Mouse (Mus musculus) left cerebral cortex, adult 8-10 months (tissue): ENCODE results near the gene Fam20c. TPM values are rescaled to one million over a fixed set of nuclear protein-coding genes. Genes with fewer than 3 reads are reported as not detected.
A peak's percentile ranks its signal among the peaks of the same experiment; 100 is the strongest.

ENCODE experiments used
- DNase-seq, 2 experiments: peaks; one replicate each; pipeline ENCODE4 v3.0.0; 2022; ENCODE audit warnings: low spot score in 2 of 2
- total RNA-seq, 4 experiments: library from RNA; stranded (reverse); gene quantifications; 2 replicates each; pipeline ENCODE4 v1.2.4; 2022

Gene Fam20c
- total RNA-seq, 4 experiments from 2014 or later = 42.6 to 50.0 (median 47.2) TPM

- peak; percentile 36 to 59 for DNase-seq
Observed at GRCm38 (mm10) chr5:138756311-138757085, 2.2 kb downstream of the Fam20c start.

GRCm38 (mm10) chr5:138757135-138757534 lies 2.8 kb downstream of the Fam20c start:
- DNase-seq = no peak

- no peak for DNase-seq
Observed at GRCm38 (mm10) chr5:138757616-138758015, 3.3 kb downstream of the Fam20c start.

- no peak for DNase-seq
Observed at GRCm38 (mm10) chr5:138758533-138758932, 4.2 kb downstream of the Fam20c start.

- DNase-seq = no peak
Observed at GRCm38 (mm10) chr5:138761836-138762334, 7.6 kb downstream of the Fam20c start.

- DNase-seq = no peak
Observed at GRCm38 (mm10) chr5:138762361-138762760, 8.0 kb downstream of the Fam20c start.

GRCm38 (mm10) chr5:138764601-138765000 lies 10.3 kb downstream of the Fam20c start:
- DNase-seq = no peak

GRCm38 (mm10) chr5:138767650-138768049 lies 13.3 kb downstream of the Fam20c start:
- no peak for DNase-seq

- no peak for DNase-seq
Observed at GRCm38 (mm10) chr5:138768704-138769103, 14.4 kb downstream of the Fam20c start.

- no peak for DNase-seq
Observed at GRCm38 (mm10) chr5:138769126-138769525, 14.8 kb downstream of the Fam20c start.

GRCm38 (mm10) chr5:138775096-138775495 lies 20.8 kb downstream of the Fam20c start:
- no peak for DNase-seq

- peak in 1 of 2 experiments; percentile 40 for DNase-seq
Observed at GRCm38 (mm10) chr5:138776346-138776745, 22.0 kb downstream of the Fam20c start.

- DNase-seq = peak in 1 of 2 experiments; percentile 43
Observed at GRCm38 (mm10) chr5:138778731-138779463, 24.6 kb downstream of the Fam20c start.

- no peak for DNase-seq
Observed at GRCm38 (mm10) chr5:138779655-138780054, 25.3 kb downstream of the Fam20c start.

GRCm38 (mm10) chr5:138782697-138783096 lies 28.4 kb downstream of the Fam20c start:
- no peak for DNase-seq

GRCm38 (mm10) chr5:138783181-138783580 lies 28.9 kb downstream of the Fam20c start:
- DNase-seq = no peak

GRCm38 (mm10) chr5:138785986-138786515 lies 31.7 kb downstream of the Fam20c start:
- no peak for DNase-seq

- DNase-seq = no peak
Observed at GRCm38 (mm10) chr5:138787648-138788047, 33.3 kb downstream of the Fam20c start.

GRCm38 (mm10) chr5:138788481-138789211 lies 34.3 kb downstream of the Fam20c start:
- no peak for DNase-seq

- no peak for DNase-seq
Observed at GRCm38 (mm10) chr5:138790954-138791480, 36.7 kb downstream of the Fam20c start.

GRCm38 (mm10) chr5:138801588-138802116 lies 47.3 kb downstream of the Fam20c start:
- DNase-seq = no peak
